Mouse (Mus musculus) liver, embryonic 14.5 days (tissue): ENCODE measurements around the gene Gm16253.

Source experiments
- CTCF ChIP-seq: IDR thresholded peaks from 2 replicates; pipeline ENCODE4 v1.5.1; 2016; ENCODE audit warnings: antibody characterized with exemption, low read depth, control low read depth
- EP300 ChIP-seq: IDR thresholded peaks from 2 replicates; pipeline ENCODE4 v1.6.1; 2016; ENCODE audit warnings: antibody characterized with exemption, low read depth

GRCm38 (mm10) chr3:96563267-96563666 lies 13.5 kb upstream of the Gm16253 start:
- TF ChIP-seq CTCF, result no peak
- no peak for TF ChIP-seq EP300
